Mouse (Mus musculus) monocyte, adult 2 months (primary cell): ENCODE measurements around the gene Foxn3.
A peak's percentile ranks its signal among the peaks of the same experiment; 100 is the strongest.

Source experiments
- DNase-seq, 2 experiments: peaks; one replicate each; pipeline ENCODE4 v3.0.0; 2022; ENCODE audit warnings: low spot score in 2 of 2, low read depth in 1 of 2

Foxn3 gene

GRCm38 (mm10) chr12:99527452-99527851, 35.9 kb downstream of the Foxn3 start:
- no peak for DNase-seq

GRCm38 (mm10) chr12:99526571-99527140, 36.7 kb downstream of the Foxn3 start:
- DNase-seq = no peak

- DNase-seq = peak in 1 of 2 experiments; percentile 23
Measured at GRCm38 (mm10) chr12:99522882-99523281, 40.5 kb downstream of the Foxn3 start.

GRCm38 (mm10) chr12:99519862-99520261, 43.5 kb downstream of the Foxn3 start:
- no peak for DNase-seq

GRCm38 (mm10) chr12:99519191-99519614, 44.2 kb downstream of the Foxn3 start:
- no peak for DNase-seq

- no peak for DNase-seq
Measured at GRCm38 (mm10) chr12:99518640-99519039, 44.7 kb downstream of the Foxn3 start.

GRCm38 (mm10) chr12:99518126-99518525, 45.3 kb downstream of the Foxn3 start:
- no peak for DNase-seq

GRCm38 (mm10) chr12:99517296-99517695, 46.1 kb downstream of the Foxn3 start:
- no peak for DNase-seq

GRCm38 (mm10) chr12:99515481-99515880, 47.9 kb downstream of the Foxn3 start:
- DNase-seq = no peak

- DNase-seq = no peak
Measured at GRCm38 (mm10) chr12:99511644-99512043, 51.7 kb downstream of the Foxn3 start.

- no peak for DNase-seq
Measured at GRCm38 (mm10) chr12:99510759-99511158, 52.6 kb downstream of the Foxn3 start.

GRCm38 (mm10) chr12:99502225-99502624, 61.2 kb downstream of the Foxn3 start:
- DNase-seq = no peak

GRCm38 (mm10) chr12:99498978-99499694, 64.2 kb downstream of the Foxn3 start:
- DNase-seq = no peak

- DNase-seq = no peak
Measured at GRCm38 (mm10) chr12:99498189-99498977, 65.0 kb downstream of the Foxn3 start.

- DNase-seq = no peak
Measured at GRCm38 (mm10) chr12:99496945-99497344, 66.4 kb downstream of the Foxn3 start.

- no peak for DNase-seq
Measured at GRCm38 (mm10) chr12:99490216-99490615, 73.2 kb downstream of the Foxn3 start.

- no peak for DNase-seq
Measured at GRCm38 (mm10) chr12:99489001-99489592, 74.3 kb downstream of the Foxn3 start.

GRCm38 (mm10) chr12:99480372-99480771, 83.0 kb downstream of the Foxn3 start:
- DNase-seq = no peak

GRCm38 (mm10) chr12:99474176-99474575, 89.2 kb downstream of the Foxn3 start:
- DNase-seq = no peak

GRCm38 (mm10) chr12:99473406-99474133, 89.8 kb downstream of the Foxn3 start:
- no peak for DNase-seq

- no peak for DNase-seq
Measured at GRCm38 (mm10) chr12:99471431-99471830, 92.0 kb downstream of the Foxn3 start.
